16 mouse cellular contexts compared by ENCODE assay signal in genomic region chr10:60260557-60261294, GRCm38 (mm10). TPM values are rescaled to one million over a fixed set of nuclear protein-coding genes. Genes with fewer than 3 reads are reported as not detected.
DNase-seq lines count a peak whose midpoint lies in the region; ATAC-seq and TF ChIP-seq lines count a peak whose summit lies in the region.
"Had no signal": no experiment of that assay in that cellular context is flagged by ENCODE, and none has a peak within 500 bp of the region (broad histone marks: within the 10 kb centered on the region; RNA-seq: fewer than 3 reads in every experiment).

No protein-coding gene starts in this region.

- peak; percentile 48 for DNase-seq in lung, postnatal 0 days (ENCODE audit: low spot score)
- no peak for DNase-seq in lung, postnatal 10 days
- DNase-seq in brain, adult 2 months (ENCODE audit: low read depth, low spot score) = peak; percentile 30
- DNase-seq in lung, postnatal 25 days (ENCODE audit: low spot score) = peak; percentile 55
- DNase-seq in spleen, adult 18-20 months = peak; percentile 49 to 60
- no peak for DNase-seq in limb, embryonic 10.5 days (ENCODE audit: low spot score)
- no peak for DNase-seq in kidney, postnatal 4 days
- DNase-seq: cerebellum, adult 8-10 months; left cerebral cortex, postnatal 4 days; right cerebral cortex, postnatal 4 days had no signal

- WGBS in lung, postnatal 0 days = 82% methylated on average over 5 of the region's 5 CpGs
- WGBS in limb, embryonic 10.5 days = 89% methylated on average over 5 of the region's 5 CpGs
- WGBS in forebrain, embryonic 15.5 days = 83% methylated on average over 5 of the region's 5 CpGs

- H3K9me3 ChIP-seq in lung, postnatal 0 days (ENCODE audit: low read length) = no peaks in the 10 kb centered on the region
- no peaks in the 10 kb centered on the region; the same call in 1 of the 2 replicates for H3K9me3 ChIP-seq in limb, embryonic 10.5 days (replicated peaks)
- no peaks in the 10 kb centered on the region for H3K9me3 ChIP-seq in forebrain, embryonic 15.5 days
- H3K9me3 ChIP-seq: forebrain, embryonic 12.5 days; hindbrain, embryonic 13.5 days; neural tube, embryonic 13.5 days had no signal

- ATAC-seq in lung, postnatal 0 days = 0 out of 2 replicates have a peak, but pooled peaks have one; percentile 36
- no peak for ATAC-seq in forebrain, embryonic 15.5 days (replicated peaks)
- ATAC-seq: intestine, postnatal 0 days had no signal

- no peak for TF ChIP-seq CTCF in lung, postnatal 0 days (IDR thresholded peaks at IDR 0.05)

- H3K4me3 ChIP-seq in lung, postnatal 0 days (ENCODE audit: low read depth, low read length) = no peak overlapping the region
- no peak overlapping the region for H3K4me3 ChIP-seq in limb, embryonic 10.5 days
- H3K4me3 ChIP-seq in forebrain, embryonic 15.5 days = no peak overlapping the region
- H3K4me3 ChIP-seq: forebrain, embryonic 12.5 days; hindbrain, embryonic 13.5 days; neural tube, embryonic 13.5 days had no signal

- no peaks in the 10 kb centered on the region for H3K4me1 ChIP-seq in lung, postnatal 0 days (ENCODE audit: insufficient read depth, low read depth, low read length)
- peaks cover 2% of the 10 kb centered on the region; the same call in 1 of the 2 replicates for H3K4me1 ChIP-seq in limb, embryonic 10.5 days
- peaks cover 14% of the 10 kb centered on the region for H3K4me1 ChIP-seq in forebrain, embryonic 15.5 days

- no peaks in the 10 kb centered on the region for H3K36me3 ChIP-seq in lung, postnatal 0 days (ENCODE audit: insufficient read depth, low read length)
- H3K36me3 ChIP-seq in limb, embryonic 10.5 days = no peaks in the 10 kb centered on the region
- no peaks in the 10 kb centered on the region for H3K36me3 ChIP-seq in forebrain, embryonic 15.5 days
- H3K36me3 ChIP-seq: forebrain, embryonic 12.5 days; hindbrain, embryonic 13.5 days; neural tube, embryonic 13.5 days had no signal

- TF ChIP-seq EP300 in lung, postnatal 0 days (IDR thresholded peaks at IDR 0.05) = no peak

- no peak overlapping the region for H3K9ac ChIP-seq in lung, postnatal 0 days (replicated peaks; ENCODE audit: low read depth)
- no peak overlapping the region for H3K9ac ChIP-seq in forebrain, embryonic 15.5 days (replicated peaks)
- H3K9ac ChIP-seq: forebrain, embryonic 12.5 days; hindbrain, embryonic 13.5 days; neural tube, embryonic 13.5 days had no signal

- no peak overlapping the region for H3K4me2 ChIP-seq in lung, postnatal 0 days (replicated peaks; ENCODE audit: low read depth, low read length)
- no peak overlapping the region for H3K4me2 ChIP-seq in forebrain, embryonic 15.5 days (replicated peaks)
- H3K4me2 ChIP-seq: forebrain, embryonic 12.5 days; hindbrain, embryonic 13.5 days; neural tube, embryonic 13.5 days had no signal

- no peak overlapping the region for H3K27ac ChIP-seq in lung, postnatal 0 days (ENCODE audit: low read length)
- no peak overlapping the region for H3K27ac ChIP-seq in limb, embryonic 10.5 days
- H3K27ac ChIP-seq in forebrain, embryonic 15.5 days (replicated peaks) = no peak overlapping the region
- H3K27ac ChIP-seq: forebrain, embryonic 12.5 days; hindbrain, embryonic 13.5 days; kidney, postnatal 0 days; neural tube, embryonic 13.5 days had no signal

- H3K27me3 ChIP-seq in lung, postnatal 0 days (replicated peaks; ENCODE audit: insufficient read depth, low read length) = no peaks in the 10 kb centered on the region
- H3K27me3 ChIP-seq in limb, embryonic 10.5 days (ENCODE audit: low read depth, poor library complexity, severe bottlenecking) = no peaks in the 10 kb centered on the region
- H3K27me3 ChIP-seq in forebrain, embryonic 15.5 days = no peaks in the 10 kb centered on the region
- H3K27me3 ChIP-seq: forebrain, embryonic 12.5 days; hindbrain, embryonic 13.5 days; neural tube, embryonic 13.5 days had no signal

RNA-seq across cellular contexts. Expression of gene Psap, which starts 16.7 kb away (rescaled TPM):
- polyA plus RNA-seq in lung, postnatal 0 days (2015; fragmentation: Nextera tagmentation; extraction: Ambion mirVana) = 120 and 128 TPM in 2 replicates
- polyA plus RNA-seq in limb, embryonic 10.5 days (2016; fragmentation: Nextera tagmentation; extraction: Ambion mirVana) = 36.2 and 41.0 TPM in 2 replicates
- 141 and 169 TPM in 2 replicates for polyA plus RNA-seq in forebrain, embryonic 15.5 days (2015; fragmentation: Nextera tagmentation; extraction: Ambion mirVana)

RNA-seq across cellular contexts. Expression of gene Chst3, which starts 41.7 kb away (rescaled TPM):
- 1.8 TPM in 2 replicates for polyA plus RNA-seq in lung, postnatal 0 days (2015; fragmentation: Nextera tagmentation; extraction: Ambion mirVana)
- 1.4 and 2.0 TPM in 2 replicates for polyA plus RNA-seq in limb, embryonic 10.5 days (2016; fragmentation: Nextera tagmentation; extraction: Ambion mirVana)
- polyA plus RNA-seq in forebrain, embryonic 15.5 days (2015; fragmentation: Nextera tagmentation; extraction: Ambion mirVana) = 1.2 and 1.5 TPM in 2 replicates

Comparison
In these comparisons a context has a peak if more than half of its experiments do, and no peak if none do; other contexts are left out.
1. DNase-seq: peak in lung, postnatal 0 days (single experiment), brain, adult 2 months (single experiment), lung, postnatal 25 days (single experiment) and spleen, adult 18-20 months (2 of 2); none in lung, postnatal 10 days (single experiment), limb, embryonic 10.5 days (single experiment) and kidney, postnatal 4 days (0 of 2).